ENCODE assay signal across 26 mouse cellular contexts in genomic region chr1:91188851-91189460, GRCm38 (mm10). TPM values are rescaled to one million over a fixed set of nuclear protein-coding genes. Genes with fewer than 3 reads are reported as not detected.
A peak's percentile ranks its signal among the peaks of the same experiment; 100 is the strongest.
DNase-seq lines count a peak whose midpoint lies in the region; ATAC-seq and TF ChIP-seq lines count a peak whose summit lies in the region.
"Had no signal": no experiment of that assay in that cellular context is flagged by ENCODE, and none has a peak within 500 bp of the region (broad histone marks: within the 10 kb centered on the region; RNA-seq: fewer than 3 reads in every experiment).

No protein-coding gene starts in this region.

- peak; percentile 11 for DNase-seq in forebrain, embryonic 11.5 days (ENCODE audit: low spot score)
- no peak for DNase-seq in forebrain, postnatal 0 days
- peak; percentile 56 to 76 for DNase-seq in left cerebral cortex, postnatal 36 days (ENCODE audit: low spot score in 2 of 2)
- DNase-seq in left cerebral cortex, adult 9 months (ENCODE audit: low spot score in 2 of 2): no peak
- DNase-seq in thymus, postnatal 14 days: peak; percentile 9
- no peak for DNase-seq in thymus, adult 18-20 months
- DNase-seq: adrenal gland, adult 8-10 months; cerebellum, adult 2 months; cerebellum, postnatal 25 days; gastrocnemius, postnatal 10 days; heart, adult 2 months; heart, postnatal 14 days; kidney, postnatal 25 days; lung, adult 2 months; lung, postnatal 14 days had no signal

- H3K4me3 ChIP-seq in forebrain, embryonic 11.5 days (ENCODE audit: low read depth, low read length): no peak overlapping the region
- no peak overlapping the region for H3K4me3 ChIP-seq in forebrain, postnatal 0 days (ENCODE audit: low read depth, low read length)
- H3K4me3 ChIP-seq: embryonic facial prominence, embryonic 12.5 days; forebrain, embryonic 12.5 days; heart, adult 2 months; heart, embryonic 13.5 days; hindbrain, embryonic 12.5 days; limb, embryonic 12.5 days; liver, embryonic 12.5 days; midbrain, embryonic 15.5 days had no signal

- no peaks in the 10 kb centered on the region for H3K27me3 ChIP-seq in forebrain, embryonic 11.5 days (ENCODE audit: control insufficient read depth, insufficient read depth, low read length)
- H3K27me3 ChIP-seq in forebrain, postnatal 0 days (ENCODE audit: insufficient read depth, low read length): no peaks in the 10 kb centered on the region
- H3K27me3 ChIP-seq: embryonic facial prominence, embryonic 12.5 days; forebrain, embryonic 12.5 days; heart, embryonic 13.5 days; hindbrain, embryonic 12.5 days; limb, embryonic 12.5 days; liver, embryonic 12.5 days; midbrain, embryonic 15.5 days had no signal

- intact Hi-C loops in left cerebral cortex, postnatal 36 days (cut with DNase I): loop anchor here (10.0 kb wide), 1 partner anchor 306 kb away; the partner anchor contains the start of gene Traf3ip1

- WGBS in forebrain, embryonic 11.5 days: 88% methylated on average over 10 of the region's 10 CpGs
- WGBS in forebrain, postnatal 0 days: 94% methylated on average over 10 of the region's 10 CpGs

- H3K36me3 ChIP-seq in forebrain, embryonic 11.5 days (ENCODE audit: control insufficient read depth, insufficient read depth, low read length): no peaks in the 10 kb centered on the region
- no peaks in the 10 kb centered on the region for H3K36me3 ChIP-seq in forebrain, postnatal 0 days (ENCODE audit: insufficient read depth)
- H3K36me3 ChIP-seq: embryonic facial prominence, embryonic 12.5 days; forebrain, embryonic 12.5 days; heart, embryonic 13.5 days; hindbrain, embryonic 12.5 days; limb, embryonic 12.5 days; liver, embryonic 12.5 days; midbrain, embryonic 15.5 days had no signal

- no peaks in the 10 kb centered on the region for H3K9me3 ChIP-seq in forebrain, embryonic 11.5 days (ENCODE audit: control insufficient read depth, low read length)
- H3K9me3 ChIP-seq in forebrain, postnatal 0 days (ENCODE audit: low read length): no peaks in the 10 kb centered on the region
- H3K9me3 ChIP-seq: embryonic facial prominence, embryonic 12.5 days; forebrain, embryonic 12.5 days; hindbrain, embryonic 12.5 days; limb, embryonic 12.5 days; midbrain, embryonic 15.5 days had no signal

- H3K9ac ChIP-seq in forebrain, embryonic 11.5 days (ENCODE audit: low read length): no peak overlapping the region
- H3K9ac ChIP-seq in forebrain, postnatal 0 days: no peak overlapping the region
- H3K9ac ChIP-seq: embryonic facial prominence, embryonic 12.5 days; forebrain, embryonic 12.5 days; heart, embryonic 13.5 days; hindbrain, embryonic 12.5 days; limb, embryonic 12.5 days; liver, embryonic 12.5 days; midbrain, embryonic 15.5 days had no signal

- no peak overlapping the region for H3K27ac ChIP-seq in forebrain, embryonic 11.5 days (ENCODE audit: low read depth, low read length)
- no peak overlapping the region for H3K27ac ChIP-seq in forebrain, postnatal 0 days (ENCODE audit: low read depth, low read length)
- H3K27ac ChIP-seq: embryonic facial prominence, embryonic 12.5 days; forebrain, embryonic 12.5 days; heart, adult 2 months; heart, embryonic 13.5 days; hindbrain, embryonic 12.5 days; limb, embryonic 12.5 days; midbrain, embryonic 15.5 days had no signal

- H3K4me2 ChIP-seq in forebrain, embryonic 11.5 days (ENCODE audit: low read depth, low read length, severe bottlenecking): no peak overlapping the region
- H3K4me2 ChIP-seq in forebrain, postnatal 0 days (ENCODE audit: low read depth): no peak overlapping the region
- H3K4me2 ChIP-seq: embryonic facial prominence, embryonic 12.5 days; forebrain, embryonic 12.5 days; heart, embryonic 13.5 days; hindbrain, embryonic 12.5 days; limb, embryonic 12.5 days; liver, embryonic 12.5 days; midbrain, embryonic 15.5 days had no signal

- no peaks in the 10 kb centered on the region for H3K4me1 ChIP-seq in forebrain, embryonic 11.5 days (replicated peaks; ENCODE audit: control insufficient read depth, insufficient read depth, low read length)
- no peaks in the 10 kb centered on the region for H3K4me1 ChIP-seq in forebrain, postnatal 0 days (ENCODE audit: insufficient read depth)
- H3K4me1 ChIP-seq: embryonic facial prominence, embryonic 12.5 days; forebrain, embryonic 12.5 days; hindbrain, embryonic 12.5 days; limb, embryonic 12.5 days; midbrain, embryonic 15.5 days had no signal

- TF ChIP-seq CTCF in forebrain, postnatal 0 days (IDR thresholded peaks at IDR 0.05; ENCODE audit: low read depth): no peak

- no peak for ATAC-seq in forebrain, embryonic 11.5 days (replicated peaks; ENCODE audit: low FRiP score)
- no peak for ATAC-seq in forebrain, postnatal 0 days
- ATAC-seq in monocyte, adult 5-6 weeks (replicated peaks; ENCODE audit: insufficient number of reproducible peaks, low FRiP score, low TSS enrichment, poor library complexity, severe bottlenecking): peak; percentile 31; the same call in 1 of the 2 replicates
- no peak for ATAC-seq in megakaryocyte-erythroid progenitor cell, adult 5-6 weeks (replicated peaks; ENCODE audit: low FRiP score, low TSS enrichment, poor library complexity, severe bottlenecking)
- ATAC-seq: CD4-positive, CD25-positive, alpha-beta regulatory T cell, adult 4 months; intestine, postnatal 0 days; liver, embryonic 12.5 days; midbrain, embryonic 15.5 days had no signal

RNA-seq across cellular contexts. Expression of gene Ramp1, which starts 9.3 kb away (rescaled TPM):
- polyA plus RNA-seq in forebrain, embryonic 11.5 days (2014; fragmentation: Nextera tagmentation; extraction: Ambion mirVana): 0.12 and 0.41 TPM in 2 replicates
- 14.4 and 16.8 TPM in 2 replicates for total RNA-seq in forebrain, postnatal 0 days (2014; rRNA removed)
- 21.3 and 23.2 TPM in 2 replicates for polyA plus RNA-seq in forebrain, postnatal 0 days (2015; fragmentation: Nextera tagmentation; extraction: Ambion mirVana)
- 10 to 100 TPM; 52.8 to 56.4 TPM for total RNA-seq in left cerebral cortex, postnatal 36 days (2021)
- 15.7 to 28.1 TPM (median 26.3 TPM) in 3 replicates for total RNA-seq in monocyte, adult 5-6 weeks (2017)
- 18.7 and 24.7 TPM in 2 replicates for total RNA-seq in megakaryocyte-erythroid progenitor cell, adult 5-6 weeks (2014; fragmentation: Nextera tagmentation)
- 28.4 and 48.3 TPM in 2 replicates for total RNA-seq in megakaryocyte-erythroid progenitor cell, adult 5-6 weeks (2017)

RNA-seq across cellular contexts. Expression of gene Rbm44, which starts 44.1 kb away (rescaled TPM):
- polyA plus RNA-seq in forebrain, embryonic 11.5 days (2014; fragmentation: Nextera tagmentation; extraction: Ambion mirVana): 0.37 and 0.51 TPM in 2 replicates
- 0.29 TPM in 1 of 2 replicates, not detected in the other for total RNA-seq in forebrain, postnatal 0 days (2014; rRNA removed)
- polyA plus RNA-seq in forebrain, postnatal 0 days (2015; fragmentation: Nextera tagmentation; extraction: Ambion mirVana): 0.11 and 0.19 TPM in 2 replicates
- not detected for total RNA-seq in left cerebral cortex, postnatal 36 days (2021)
- total RNA-seq in monocyte, adult 5-6 weeks (2017): 0.19 to 0.29 TPM (median 0.21 TPM) in 3 replicates
- 3.8 and 9.0 TPM in 2 replicates for total RNA-seq in megakaryocyte-erythroid progenitor cell, adult 5-6 weeks (2014; fragmentation: Nextera tagmentation)
- total RNA-seq in megakaryocyte-erythroid progenitor cell, adult 5-6 weeks (2017): 5.6 and 11.7 TPM in 2 replicates
- total RNA-seq: adrenal gland, adult 8-10 months; heart, adult 2 months had no signal
- polyA plus RNA-seq: heart, adult 2 months; lung, adult 2 months had no signal

Comparison
In these comparisons a context has a peak if more than half of its experiments do, and no peak if none do; other contexts are left out.
1. DNase-seq: peak in forebrain, embryonic 11.5 days (single experiment), left cerebral cortex, postnatal 36 days (2 of 2) and thymus, postnatal 14 days (single experiment); none in forebrain, postnatal 0 days (single experiment), left cerebral cortex, adult 9 months (0 of 2) and thymus, adult 18-20 months (0 of 2).